Mouse (Mus musculus) ES-Bruce4 (cell line): ENCODE measurements at regions not wholly inside any gene's neighbourhood (a gene's known extent, or its start where the extent isn't known, plus 50 kb on each side); places are given as distances from the start of the nearest gene placed in this dataset.

Experiments
- CTCF ChIP-seq: IDR thresholded peaks from one replicate; pipeline ENCODE4 v1.8.1; 2011; ENCODE audit warnings: low read depth, low read length
- POLR2A ChIP-seq: IDR thresholded peaks from one replicate; pipeline ENCODE4 v1.8.1; 2011; ENCODE audit warnings: low read length; ENCODE audit not compliant: insufficient read depth

- TF ChIP-seq CTCF (no peak), POLR2A (no peak)
These were observed 56.5 kb upstream of the Slc22a8 start for GRCm38 (mm10) chr19:8534597-8534996.
